Mouse (Mus musculus) kidney, adult 2 months (tissue): ENCODE data around the gene Fam126b. TPM values are rescaled to one million over a fixed set of nuclear protein-coding genes. Genes with fewer than 3 reads are reported as not detected.
"Not testable (repeated sequence)": the region's sequence is repeated elsewhere in the genome, so short reads cannot be mapped to it uniquely, and the experiment has no call there.

ENCODE experiments used
- DNase-seq: peaks from one replicate; pipeline ENCODE4 v3.0.0; 2021
- H3K27ac ChIP-seq: fragments of 200-500 bp; 2 replicates; pipeline ENCODE4 v1.5.1; 2012; ENCODE audit warnings: low read depth, low read length, control low read depth, inconsistent platforms; ENCODE audit not compliant: insufficient read depth
- H3K27me3 ChIP-seq: fragments of 200-500 bp; replicated peaks from 2 replicates; pipeline ENCODE4 v1.6.1; 2012; ENCODE audit warnings: mild to moderate bottlenecking, moderate library complexity, low read length, inconsistent platforms; ENCODE audit not compliant: control insufficient read depth, insufficient read depth
- H3K36me3 ChIP-seq: fragments of 200-500 bp; 2 replicates; pipeline ENCODE4 v1.6.1; 2012; ENCODE audit warnings: mild to moderate bottlenecking, moderate library complexity, low read length, inconsistent platforms; ENCODE audit not compliant: control insufficient read depth, insufficient read depth
- H3K4me1 ChIP-seq: fragments of 200-500 bp; 2 replicates; pipeline ENCODE4 v1.6.1; 2011; ENCODE audit warnings: low read length; ENCODE audit not compliant: control insufficient read depth, insufficient read depth
- H3K4me3 ChIP-seq: fragments of 200-500 bp; 2 replicates; pipeline ENCODE4 v1.5.1; 2011; ENCODE audit warnings: mild to moderate bottlenecking, low read depth, low read length, control low read depth; ENCODE audit not compliant: insufficient read depth
- CTCF ChIP-seq: fragments of 200-500 bp; conservative IDR thresholded peaks from 2 replicates; pipeline ENCODE4 v1.5.1; 2011; ENCODE audit warnings: low read depth, mild to moderate bottlenecking, control low read depth, low read length, moderate library complexity, mixed read lengths; ENCODE audit not compliant: insufficient read depth, insufficient read length
- POLR2A ChIP-seq: fragments of 200-500 bp; IDR thresholded peaks from one replicate; pipeline ENCODE4 v1.6.1; 2011; ENCODE audit warnings: low read depth, low read length, control low read depth
- WGBS: fragments of 180-500 bp; shearing (Covaris S2); methylation state at CpG from one replicate; pipeline ENCODE4 v1.1.7; 2018; 5-methylcytosine and 5-hydroxymethylcytosine counted together
- polyA plus RNA-seq: library from polyadenylated mRNA; depleted of rRNA; stranded (reverse); fragments of >200 nt; gene quantifications from 2 replicates; pipeline ENCODE4 v1.2.3, GENCODE M21; 2012

The Fam126b gene
- polyA plus RNA-seq, 1 experiment, result 5.3 TPM

- Histone ChIP-seq H3K27me3 (no peaks in the 10 kb centered on the region), H3K27ac (no peak overlapping the region), H3K4me1 (peaks cover 6% of the 10 kb centered on the region), H3K36me3 (no peaks in the 10 kb centered on the region; the same call in 1 of the 2 replicates), H3K4me3 (no peak overlapping the region)
- no peak for DNase-seq
- TF ChIP-seq CTCF (no peak), POLR2A (no peak)
These were observed 17.5 kb downstream of the Fam126b start for GRCm38 (mm10) chr1:58568456-58569130.

GRCm38 (mm10) chr1:58566621-58567020 is 19.5 kb downstream of the Fam126b start:
- Histone ChIP-seq H3K4me1 (peaks cover 6% of the 10 kb centered on the region), H3K27me3 (no peaks in the 10 kb centered on the region), H3K36me3 (peaks cover 2% of the 10 kb centered on the region; the same call in 1 of the 2 replicates), H3K4me3 (no peak overlapping the region), H3K27ac (no peak overlapping the region)
- peak; percentile 79 for DNase-seq
- TF ChIP-seq POLR2A (no peak), CTCF (no peak)

GRCm38 (mm10) chr1:58564981-58565380 is 21.1 kb downstream of the Fam126b start:
- peaks cover 2% of the 10 kb centered on the region; the same call in 1 of the 2 replicates for H3K36me3 ChIP-seq
- WGBS, result 44% methylated on average over 5 of the region's 5 CpGs
- peaks cover 6% of the 10 kb centered on the region for H3K4me1 ChIP-seq
- H3K27ac ChIP-seq, result peak overlapping the region; percentile 69
- no peak for TF ChIP-seq POLR2A
- no peak for TF ChIP-seq CTCF
- peak; percentile 70 for DNase-seq
- no peaks in the 10 kb centered on the region for H3K27me3 ChIP-seq
- H3K4me3 ChIP-seq, result no peak overlapping the region

GRCm38 (mm10) chr1:58562455-58562854 is 23.7 kb downstream of the Fam126b start:
- no peak overlapping the region for H3K27ac ChIP-seq
- no peaks in the 10 kb centered on the region for H3K27me3 ChIP-seq

GRCm38 (mm10) chr1:58560370-58560769 is 25.8 kb downstream of the Fam126b start:
- not testable (repeated sequence) for H3K27me3 ChIP-seq, H3K4me1 ChIP-seq, H3K27ac ChIP-seq, H3K4me3 ChIP-seq, DNase-seq, H3K36me3 ChIP-seq
- WGBS, result 92% methylated on average over 6 of the region's 6 CpGs

More at GRCm38 (mm10) chr1:58562455-58562854, 23.7 kb downstream of the Fam126b start:
- no peak overlapping the region for H3K4me3 ChIP-seq
- H3K4me1 ChIP-seq, result peaks cover 6% of the 10 kb centered on the region
- DNase-seq, result peak; percentile 62
- WGBS, result 97% methylated on average over 1 of the region's 1 CpGs
- peak; percentile 44 for TF ChIP-seq CTCF
- TF ChIP-seq POLR2A, result no peak
- H3K36me3 ChIP-seq, result peaks cover 4% of the 10 kb centered on the region; the same call in 1 of the 2 replicates

GRCm38 (mm10) chr1:58541386-58541785 is 44.7 kb downstream of the Fam126b start:
- TF ChIP-seq CTCF (no peak), POLR2A (no peak)
- H3K36me3 ChIP-seq, result peaks cover 8% of the 10 kb centered on the region
- no peaks in the 10 kb centered on the region for H3K4me1 ChIP-seq
- H3K27ac ChIP-seq, result no peak overlapping the region
- no peak overlapping the region for H3K4me3 ChIP-seq
- no peaks in the 10 kb centered on the region for H3K27me3 ChIP-seq
- DNase-seq, result no peak
- WGBS, result 67% methylated on average over 1 of the region's 1 CpGs

GRCm38 (mm10) chr1:58507249-58507648 is 78.9 kb downstream of the Fam126b start:
- no peak overlapping the region for H3K4me3 ChIP-seq
- DNase-seq, result no peak
- H3K36me3 ChIP-seq, result no peaks in the 10 kb centered on the region; the same call in 1 of the 2 replicates
- no peaks in the 10 kb centered on the region for H3K27me3 ChIP-seq
- H3K27ac ChIP-seq, result no peak overlapping the region
- TF ChIP-seq POLR2A (no peak), CTCF (no peak)
- 95% methylated on average over 3 of the region's 3 CpGs for WGBS
- peaks cover 5% of the 10 kb centered on the region; the same call in 1 of the 2 replicates for H3K4me1 ChIP-seq

- peak; percentile 96 for DNase-seq
- Histone ChIP-seq H3K27ac (no peak within 1 kb of the TSS; the same call in 1 of the 2 replicates), H3K4me3 (peak within 1 kb of the TSS; percentile 64), H3K36me3 (no peaks in the 10 kb centered on the region; the same call in 1 of the 2 replicates), H3K27me3 (no peaks in the 10 kb centered on the region), H3K4me1 (peaks cover 5% of the 10 kb centered on the region; the same call in 1 of the 2 replicates)
- WGBS, result under 1% methylated on average over 64 of the region's 64 CpGs
- TF ChIP-seq CTCF (no peak), POLR2A (peak; percentile 11)
These were observed 81.4 kb downstream of the Fam126b start, which contains the start of gene Orc2 for GRCm38 (mm10) chr1:58504577-58505254. Gene Orc2 (minus strand): TSS chr1:58505109.
